Mouse (Mus musculus) olfactory bulb, adult 2 months (tissue): ENCODE results near the gene Smarca2.

Source experiments
- CTCF ChIP-seq: fragments of 200-500 bp; IDR thresholded peaks from 2 replicates; pipeline ENCODE4 v1.5.1; 2012; ENCODE audit warnings: low read depth, mild to moderate bottlenecking, low read length, moderate library complexity; ENCODE audit not compliant: insufficient read depth
- POLR2A ChIP-seq: fragments of 200-500 bp; IDR thresholded peaks from 2 replicates; pipeline ENCODE4 v1.6.1; 2012; ENCODE audit warnings: mild to moderate bottlenecking, low read depth, low read length, moderate library complexity; ENCODE audit not compliant: insufficient read depth

- TF ChIP-seq CTCF, result no peak
- no peak for TF ChIP-seq POLR2A
These were observed 156.4 kb downstream of the Smarca2 start for GRCm38 (mm10) chr19:26761257-26761656.
